Mouse (Mus musculus) T-helper 1 cell (primary cell): ENCODE results near the gene Ryr2.
"Not testable (repeated sequence)": the region's sequence is repeated elsewhere in the genome, so short reads cannot be mapped to it uniquely, and the experiment has no call there.

Experiments
- in situ Hi-C: fragments of 300-600 bp; cut with MboI, MseI; formaldehyde crosslinking; loops from one replicate; pipeline ENCODE4 v1.15.1; 2025; ENCODE audit warnings: high pct_unique_total_duplicates

Ryr2 gene

DNA sequence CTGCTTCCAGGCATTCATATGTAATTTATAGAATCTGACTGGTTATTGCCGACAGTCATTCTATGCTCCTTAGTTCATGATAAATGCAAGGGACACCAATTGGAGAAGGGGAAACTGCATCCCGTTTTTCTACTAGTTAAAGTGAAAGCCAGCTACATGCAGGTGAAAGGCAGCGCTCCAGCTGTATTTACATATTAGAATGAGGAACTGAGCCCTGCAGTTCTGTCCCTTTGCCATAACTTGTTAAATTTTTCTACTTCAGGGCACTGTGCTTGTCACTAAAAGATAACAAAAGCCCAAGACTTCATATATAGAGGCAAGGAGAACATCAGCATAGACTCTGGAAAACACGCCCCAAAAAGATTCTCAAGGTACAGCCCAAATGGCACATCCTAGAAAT is 165.0 kb downstream of the Ryr2 start:
- in situ Hi-C loops = no loop called here

DNA sequence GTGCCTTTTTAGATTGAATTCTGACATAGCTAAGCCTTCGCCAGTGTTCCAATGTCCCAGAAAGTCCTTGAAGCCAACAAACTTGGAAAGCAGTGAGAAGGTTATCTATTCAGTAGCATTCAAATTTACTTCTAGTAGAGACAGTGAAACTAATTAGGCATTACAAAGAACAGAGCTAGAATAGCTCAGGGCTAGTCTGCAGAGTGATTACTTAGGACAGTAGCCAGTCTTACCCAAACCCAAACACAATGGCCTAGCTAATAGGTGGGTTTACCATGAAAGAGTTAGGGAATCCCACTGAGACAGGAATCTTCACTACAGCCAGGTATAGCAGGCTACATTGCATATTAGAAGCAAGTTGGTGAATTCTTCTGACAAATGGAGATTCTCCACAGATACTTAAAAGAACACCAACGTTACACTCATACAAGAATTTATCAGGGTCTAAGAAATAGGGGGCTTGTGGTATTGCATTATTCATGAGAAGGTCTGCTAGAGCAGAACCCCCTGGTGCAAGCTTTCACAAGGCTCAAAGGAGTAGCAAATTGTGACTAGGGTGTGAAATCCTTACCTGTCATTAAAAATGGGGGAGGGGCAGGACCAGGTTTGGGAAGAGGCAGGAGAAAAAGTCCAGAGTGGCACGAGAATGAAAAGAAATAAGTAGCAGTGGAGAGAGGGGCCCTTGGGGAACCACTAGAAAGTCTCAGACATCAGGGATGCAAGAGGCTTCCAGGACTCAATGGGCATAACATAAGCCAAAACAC is 172.3 kb downstream of the Ryr2 start:
- in situ Hi-C loops = not testable (repeated sequence)

DNA sequence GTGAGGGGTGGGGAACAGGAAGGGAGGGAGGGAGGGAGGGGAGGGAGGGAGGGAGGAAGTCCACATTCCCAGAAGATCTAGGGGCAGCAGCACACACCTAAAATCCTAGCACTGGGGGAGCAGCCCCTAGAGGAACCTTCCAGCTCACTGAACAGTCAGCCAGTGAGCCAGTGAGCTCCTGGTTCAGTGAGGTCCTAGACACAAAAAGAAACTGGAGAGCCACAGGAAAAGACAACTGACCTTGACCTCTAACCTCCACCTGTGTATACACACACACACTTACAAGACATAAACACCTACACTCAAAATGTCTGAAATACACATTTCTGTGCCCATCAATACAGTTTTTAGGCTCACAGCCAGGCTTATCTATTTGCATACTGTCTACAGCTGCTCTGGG is 173.4 kb downstream of the Ryr2 start:
- in situ Hi-C loops = no loop called here

DNA sequence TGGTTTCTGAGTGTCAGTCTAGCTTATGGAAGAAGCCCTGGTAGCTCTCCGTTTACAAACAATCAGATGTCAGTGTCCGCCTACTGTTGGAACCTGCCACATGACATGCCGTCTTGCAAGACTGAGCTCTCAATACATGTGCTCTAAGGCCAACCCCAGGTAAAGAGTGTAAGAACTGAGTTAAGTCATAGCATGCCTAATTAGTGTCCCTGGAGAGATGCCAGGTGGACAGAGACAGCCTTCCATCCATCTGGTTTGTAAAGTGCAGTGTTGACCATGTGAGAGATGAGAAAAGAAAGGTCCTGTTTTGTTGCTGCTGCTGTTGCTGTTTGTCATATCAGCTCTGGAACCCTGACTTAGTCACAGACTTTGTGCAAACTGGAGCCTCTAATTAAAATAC is 178.0 kb downstream of the Ryr2 start:
- in situ Hi-C loops = no loop called here

GRCm38 (mm10) chr13:11927727-11928126 is 179.0 kb downstream of the Ryr2 start:
- in situ Hi-C loops = no loop called here

- in situ Hi-C loops = no loop called here
Measured at GRCm38 (mm10) chr13:11926720-11927500, 179.8 kb downstream of the Ryr2 start.

GRCm38 (mm10) chr13:11926215-11926614 is 180.5 kb downstream of the Ryr2 start:
- in situ Hi-C loops = no loop called here

DNA sequence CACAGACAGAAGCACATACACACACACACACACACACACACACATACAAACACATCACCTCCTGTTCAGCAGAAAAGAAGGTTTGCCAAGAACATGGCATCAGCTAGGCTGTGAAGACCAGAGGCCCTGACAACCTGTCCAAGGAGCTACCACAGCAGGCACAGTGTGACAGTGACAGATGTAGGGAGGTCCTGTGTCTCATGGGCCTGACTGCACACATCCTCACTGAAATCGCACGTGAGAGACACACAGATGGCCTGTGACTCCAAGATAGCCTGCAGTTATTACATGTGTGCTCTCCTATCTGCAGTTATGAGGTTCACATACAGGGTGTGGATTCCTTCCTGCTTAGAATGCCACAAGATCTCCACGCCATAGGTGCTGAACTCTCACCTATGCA is 182.0 kb downstream of the Ryr2 start:
- in situ Hi-C loops = no loop called here

- in situ Hi-C loops = no loop called here
Measured at GRCm38 (mm10) chr13:11920495-11920894, 186.2 kb downstream of the Ryr2 start.

GRCm38 (mm10) chr13:11919448-11919847 is 187.3 kb downstream of the Ryr2 start:
- in situ Hi-C loops = loop anchor here (10.0 kb wide), 1 partner anchor 1185 kb away; no protein-coding TSS in a partner anchor

- in situ Hi-C loops = loop anchor here (10.0 kb wide), 1 partner anchor 1181 kb away; no protein-coding TSS in a partner anchor
Measured at GRCm38 (mm10) chr13:11915619-11916018, 191.1 kb downstream of the Ryr2 start.

DNA sequence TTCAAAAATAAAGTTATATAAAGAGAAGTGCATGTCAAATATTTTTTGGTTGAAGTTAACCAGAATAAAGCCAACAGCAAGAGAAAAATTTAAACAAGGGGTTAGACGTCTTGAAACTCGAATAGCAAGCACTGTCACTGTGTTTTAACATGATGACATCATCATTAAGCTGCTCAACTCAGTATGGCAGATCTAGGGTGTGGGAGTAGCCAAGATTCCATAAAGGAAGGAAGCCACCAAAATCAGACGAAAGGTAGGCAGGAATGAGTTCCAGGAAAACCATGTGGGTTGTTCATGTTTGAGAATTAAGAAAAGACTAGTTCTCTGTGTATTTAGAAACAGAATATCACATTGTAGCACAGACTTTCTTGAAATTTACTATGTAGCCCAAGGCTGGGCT is 192.1 kb downstream of the Ryr2 start:
- in situ Hi-C loops = loop anchor here (10.0 kb wide), 1 partner anchor 1180 kb away; no protein-coding TSS in a partner anchor

DNA sequence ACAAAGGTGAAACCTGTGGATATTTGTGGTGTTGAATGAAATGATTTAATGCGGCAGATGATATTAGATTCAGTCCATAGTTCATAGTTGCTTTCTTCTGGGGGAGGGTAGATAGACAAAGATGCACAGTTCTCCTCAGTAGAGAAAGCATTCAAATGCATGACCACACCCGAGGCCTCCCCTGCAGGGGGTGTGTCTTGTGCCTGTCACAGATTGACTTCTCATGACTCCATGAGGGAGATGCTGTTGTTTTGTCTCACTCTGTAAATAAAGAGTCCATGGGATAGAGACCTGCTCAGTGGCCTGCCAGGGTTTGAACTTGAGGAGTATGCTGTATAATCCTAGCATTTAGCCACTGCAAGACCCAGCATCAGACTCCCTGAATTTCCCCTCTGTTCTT is 194.5 kb downstream of the Ryr2 start:
- in situ Hi-C loops = loop anchor here (10.0 kb wide), 1 partner anchor 1177 kb away; no protein-coding TSS in a partner anchor

DNA sequence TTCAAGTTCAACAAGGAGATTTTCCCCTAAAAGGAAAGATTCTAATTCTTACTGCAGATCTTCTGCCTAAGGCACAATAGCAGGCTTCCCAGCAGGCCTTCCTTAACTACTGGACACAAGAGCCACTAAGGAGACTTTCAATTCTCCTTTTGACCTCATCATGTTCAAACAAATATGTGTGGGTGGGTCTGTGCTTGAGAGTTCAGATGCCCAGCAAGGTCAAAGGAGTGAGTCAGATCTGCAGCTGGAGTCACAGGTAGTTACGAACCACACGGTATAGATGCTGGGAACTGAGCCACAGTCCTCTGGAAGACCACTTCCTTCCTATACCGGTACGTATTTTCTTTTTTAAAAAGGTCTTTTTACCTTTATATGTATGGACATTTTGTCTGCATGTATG is 198.6 kb downstream of the Ryr2 start:
- in situ Hi-C loops = no loop called here

GRCm38 (mm10) chr13:11905126-11905525 is 201.6 kb downstream of the Ryr2 start:
- in situ Hi-C loops = no loop called here

DNA sequence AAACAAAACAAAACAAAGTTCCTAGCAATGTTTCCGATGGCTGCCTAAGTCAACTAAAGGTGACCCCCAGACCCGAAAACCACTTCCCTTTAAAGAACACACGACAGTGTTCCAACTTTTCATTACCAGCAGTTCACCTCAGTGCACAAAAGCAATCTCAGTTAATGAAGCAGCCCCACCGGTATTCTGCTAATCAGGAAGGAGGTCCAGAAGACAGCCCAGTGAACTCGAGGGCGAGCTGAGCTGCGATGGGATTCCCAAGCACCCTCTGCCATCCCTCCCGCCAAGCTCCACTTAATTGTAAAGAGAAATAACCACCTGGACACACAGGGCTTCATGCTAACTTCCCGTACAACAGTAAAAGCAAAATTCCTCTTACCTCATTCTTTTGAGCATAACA is 203.5 kb downstream of the Ryr2 start:
- in situ Hi-C loops = no loop called here

GRCm38 (mm10) chr13:11902856-11903255 is 203.9 kb downstream of the Ryr2 start:
- in situ Hi-C loops = no loop called here

DNA sequence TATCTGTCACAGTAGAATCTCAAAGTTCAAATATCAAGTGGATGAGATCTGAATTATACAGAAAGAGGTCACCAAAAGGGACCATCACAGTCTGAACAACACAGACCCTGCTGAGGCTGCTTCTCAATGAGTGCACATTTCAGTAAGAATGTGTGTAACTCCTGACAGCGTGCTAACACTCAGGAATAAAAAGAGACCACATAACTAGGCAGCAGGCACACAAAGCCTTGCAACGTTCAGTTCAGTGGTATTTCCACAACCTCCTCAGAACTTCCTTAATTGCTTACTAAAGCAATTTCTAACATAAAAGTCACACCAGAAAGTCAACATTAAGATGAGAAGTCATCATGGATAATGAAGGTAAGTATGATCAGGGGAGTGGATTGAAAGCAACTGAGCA is 206.1 kb downstream of the Ryr2 start:
- in situ Hi-C loops = no loop called here

DNA sequence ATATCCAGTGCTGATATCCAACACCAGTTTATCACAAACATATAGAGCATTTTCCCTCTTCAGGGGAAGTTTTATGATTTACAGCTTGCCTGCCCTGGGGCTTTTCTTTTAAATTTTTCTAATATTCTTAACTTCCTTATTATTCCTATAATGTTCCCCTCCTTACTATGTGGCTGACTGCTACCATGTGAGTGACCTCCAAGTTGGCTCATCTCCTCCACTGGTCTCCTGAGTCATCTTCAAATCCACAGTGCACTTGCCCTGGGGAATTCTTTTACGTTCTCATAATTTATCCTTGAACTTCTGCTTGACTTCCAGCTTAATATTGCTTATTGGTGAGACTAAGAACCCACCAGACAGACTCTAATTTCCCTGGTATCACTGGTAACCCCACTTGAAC is 211.1 kb downstream of the Ryr2 start:
- in situ Hi-C loops = no loop called here

DNA sequence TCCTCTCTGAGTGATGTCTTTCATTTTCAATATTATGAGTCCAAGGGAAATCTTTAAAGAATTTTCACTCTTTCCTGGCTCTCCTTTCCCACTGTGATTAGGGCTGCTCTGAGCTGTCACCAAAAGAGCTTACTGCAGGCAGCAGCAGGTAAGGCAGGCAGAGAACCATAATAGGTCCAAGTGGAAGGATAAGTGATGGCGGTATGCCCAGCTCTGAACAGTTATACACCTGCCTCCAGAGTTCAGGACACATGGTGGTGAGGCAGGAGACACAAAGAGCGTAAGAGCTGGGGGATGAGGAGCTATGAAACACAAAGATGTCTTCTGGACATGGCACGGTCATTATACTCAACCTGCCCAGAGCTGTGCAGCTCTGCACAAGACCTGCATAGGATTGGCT is 215.0 kb downstream of the Ryr2 start:
- in situ Hi-C loops = no loop called here

- in situ Hi-C loops = no loop called here
Measured at GRCm38 (mm10) chr13:11891115-11891514, 215.6 kb downstream of the Ryr2 start.

DNA sequence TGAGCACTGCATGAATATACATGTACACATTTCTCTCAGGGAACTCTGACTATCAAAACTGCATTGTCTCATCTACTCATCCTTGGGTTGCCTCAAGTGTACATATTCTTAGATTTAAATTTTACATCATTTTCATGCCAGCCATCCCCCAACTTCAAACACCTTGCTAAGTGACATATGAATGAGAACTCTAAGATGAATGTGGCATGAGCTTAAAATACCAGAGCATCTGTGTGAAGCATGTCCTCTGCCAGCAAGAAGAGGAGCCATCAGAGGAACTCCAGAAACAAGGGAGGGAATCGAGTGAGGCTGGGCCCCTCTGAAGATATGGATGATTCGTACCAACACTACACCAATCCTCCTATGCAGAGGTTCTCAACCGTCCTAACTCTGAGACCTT is 222.6 kb downstream of the Ryr2 start:
- in situ Hi-C loops = no loop called here

- in situ Hi-C loops = no loop called here
Measured at GRCm38 (mm10) chr13:11882359-11882758, 224.4 kb downstream of the Ryr2 start.
